Mouse (Mus musculus): Measurements from ENCODE around the gene March8.
"Not testable (repeated sequence)": the region's sequence is repeated elsewhere in the genome, so short reads cannot be mapped to it uniquely, and the experiment has no call there.

March8 gene

DNA sequence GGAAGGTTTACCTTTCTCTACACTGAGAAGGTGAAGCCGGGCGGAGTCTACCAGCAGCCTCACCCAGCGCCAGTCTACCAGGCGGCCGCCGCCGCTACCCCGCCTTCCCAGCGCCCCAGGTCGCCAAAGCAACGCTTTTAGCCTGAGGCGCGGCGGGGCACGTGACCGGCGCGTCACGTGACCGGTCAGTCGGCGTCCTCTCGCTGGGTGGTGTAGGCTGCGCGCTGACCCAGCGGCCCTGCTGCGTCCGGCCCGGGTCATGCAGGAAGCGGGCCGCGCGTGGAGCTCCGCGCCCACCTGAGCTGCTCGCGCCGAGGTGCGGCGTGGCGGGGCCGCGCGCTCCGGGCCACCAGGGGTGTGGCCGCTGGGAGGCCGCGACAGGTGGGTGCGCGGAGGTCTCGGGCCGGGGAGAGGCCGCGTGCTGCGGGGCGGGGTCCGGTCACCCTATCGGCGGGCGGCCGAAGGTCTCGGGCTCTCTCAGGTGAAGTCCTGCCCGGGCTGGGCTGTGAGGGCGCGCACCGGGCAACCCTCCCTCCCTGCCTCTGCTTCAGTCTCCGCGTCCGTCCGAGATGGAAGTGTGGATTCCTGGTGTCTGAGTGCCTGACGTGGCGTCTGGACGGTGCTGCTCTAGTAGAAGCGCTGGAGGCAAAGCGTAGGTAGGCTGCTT, at the start of gene March8:
March8 (plus strand) TSS at position 190 of the 667 bp plus-strand sequence.
- DNase-seq, result peak; percentile 96

DNA sequence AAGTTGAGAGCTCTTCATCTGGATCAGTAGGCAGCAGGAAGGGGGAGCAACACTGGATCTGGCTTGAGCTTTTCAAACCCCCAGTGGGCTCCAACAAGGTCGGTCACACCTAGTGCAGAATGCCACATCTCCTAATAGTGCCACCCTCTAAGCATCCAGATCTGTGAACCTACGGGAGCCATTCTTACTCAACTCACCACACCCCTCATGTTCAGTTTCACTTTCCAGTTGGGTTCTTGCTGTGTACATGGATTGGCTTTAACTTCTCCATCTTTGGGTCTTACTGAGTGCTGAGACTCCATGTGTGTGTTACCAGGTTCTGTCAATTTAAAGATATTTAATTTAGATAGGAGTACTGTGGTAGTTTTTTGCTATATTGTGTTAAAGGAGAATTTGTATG, 26.4 kb upstream of the March8 start:
- DNase-seq, result no peak

DNA sequence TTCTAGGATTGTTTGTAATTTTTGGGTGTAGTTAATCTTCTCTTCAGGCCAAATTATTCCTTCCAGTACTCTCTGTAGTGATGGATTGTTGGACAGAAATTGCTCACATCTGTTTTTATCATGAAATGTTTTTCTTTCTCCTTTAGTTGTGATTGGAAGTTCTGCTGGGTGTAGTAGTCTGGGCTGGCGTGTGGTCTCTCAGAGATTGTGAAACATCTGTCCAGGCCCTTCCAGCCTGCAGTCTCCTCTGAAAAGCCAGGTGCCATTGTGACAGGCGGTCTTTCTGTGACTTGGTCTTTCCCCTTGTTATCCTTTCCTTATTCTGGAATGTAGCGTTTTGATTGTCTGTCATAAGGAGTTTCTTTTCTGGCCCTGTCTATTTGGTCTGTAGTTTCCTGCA, 18.6 kb upstream of the March8 start:
- DNase-seq, result no peak

DNA sequence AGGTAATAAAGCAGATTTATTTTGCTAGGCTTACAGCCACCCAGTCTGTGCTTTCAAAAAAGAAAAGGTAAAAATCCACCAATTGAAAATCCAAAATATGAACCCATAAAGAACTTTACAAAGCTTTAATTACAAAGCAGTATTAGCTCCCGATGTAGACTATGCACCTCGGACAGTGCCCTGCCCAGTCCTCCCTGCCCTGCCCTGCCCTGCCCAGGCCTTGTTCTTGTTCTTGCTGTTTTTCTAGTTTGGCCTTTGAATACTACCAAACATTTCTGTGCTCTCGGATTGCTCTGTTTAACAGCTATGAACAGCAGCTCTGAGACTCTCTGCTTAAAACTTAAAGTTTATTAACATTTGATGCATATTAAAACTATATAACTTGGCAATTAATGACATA, 11.2 kb upstream of the March8 start:
- DNase-seq, result no peak

DNA sequence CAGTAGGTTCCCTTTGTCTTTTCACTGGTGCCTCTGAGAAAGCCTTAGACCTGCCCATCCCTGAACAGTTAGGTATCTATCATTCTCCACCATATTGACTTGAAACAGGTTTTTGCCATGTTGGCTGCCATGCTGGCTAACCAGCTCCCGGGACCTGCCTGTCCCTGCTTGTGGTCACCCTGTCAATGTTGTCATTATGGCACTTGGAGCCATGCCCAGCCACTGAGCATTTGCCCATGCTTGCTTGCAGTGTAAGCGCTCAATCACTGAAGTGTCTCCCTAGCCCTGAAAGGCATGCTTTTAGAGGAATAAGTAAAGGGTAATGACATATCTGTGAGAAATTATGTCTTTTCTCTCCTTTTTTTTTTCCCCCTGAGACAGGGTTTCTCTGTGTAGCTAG, 6.4 kb upstream of the March8 start:
- DNase-seq, result no peak

DNA sequence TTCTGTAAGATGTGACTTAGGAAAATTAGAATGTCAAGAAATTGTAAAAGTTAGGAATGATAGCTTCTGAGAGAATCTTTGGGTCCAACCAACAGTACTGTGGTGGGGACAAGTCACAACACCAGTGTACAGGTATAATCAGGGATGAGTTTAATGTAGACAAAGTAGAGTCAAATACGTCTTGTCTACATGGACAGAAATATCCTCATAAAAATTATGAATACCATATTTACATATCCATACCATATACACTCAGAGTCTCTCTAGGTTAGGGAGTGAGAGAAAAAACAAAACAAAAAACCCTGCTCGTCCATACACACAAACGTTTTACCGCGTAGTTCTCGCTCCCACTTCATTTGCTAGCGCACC, 374 bp upstream of the March8 start:
- no peak for DNase-seq

DNA sequence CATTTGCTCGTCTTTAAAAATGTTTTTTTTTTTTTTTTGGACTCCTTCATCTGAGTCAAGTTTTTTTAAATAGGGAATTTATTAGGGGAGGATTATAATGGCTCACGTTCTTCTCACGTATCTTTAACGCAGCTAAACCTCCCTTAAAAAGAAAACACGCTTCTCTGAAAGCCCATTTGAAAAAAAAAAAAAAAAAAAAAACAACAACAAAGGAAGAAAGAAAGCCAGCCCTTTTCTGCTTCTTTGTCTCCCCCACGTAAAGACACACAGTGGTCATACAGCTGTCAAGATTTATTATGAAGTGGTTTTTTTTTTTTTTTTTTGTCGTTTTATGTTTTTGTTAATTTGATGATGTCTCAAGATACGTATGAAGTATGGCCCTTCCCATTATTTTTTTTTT, 696 bp downstream of the March8 start:
- no peak for DNase-seq

DNA sequence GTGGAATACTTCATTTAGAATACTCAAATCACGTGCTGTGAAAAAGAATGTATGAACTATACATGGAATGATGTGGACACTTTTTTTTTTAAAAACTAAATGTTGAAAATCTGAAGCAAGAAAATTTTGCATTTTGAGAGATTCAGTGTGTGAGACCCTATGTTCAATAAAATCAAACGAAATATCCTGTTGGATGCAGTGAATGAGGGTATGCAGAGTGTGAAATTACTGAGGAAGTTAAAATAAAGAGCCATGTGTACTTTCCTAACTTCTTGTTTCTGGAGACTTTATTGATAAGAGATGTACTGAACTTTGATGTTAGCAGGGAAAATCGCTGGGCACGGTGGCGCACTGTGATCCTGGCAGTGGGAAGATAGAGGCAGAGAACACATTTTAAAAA, 1.3 kb downstream of the March8 start:
- peak; percentile 46 for DNase-seq

DNA sequence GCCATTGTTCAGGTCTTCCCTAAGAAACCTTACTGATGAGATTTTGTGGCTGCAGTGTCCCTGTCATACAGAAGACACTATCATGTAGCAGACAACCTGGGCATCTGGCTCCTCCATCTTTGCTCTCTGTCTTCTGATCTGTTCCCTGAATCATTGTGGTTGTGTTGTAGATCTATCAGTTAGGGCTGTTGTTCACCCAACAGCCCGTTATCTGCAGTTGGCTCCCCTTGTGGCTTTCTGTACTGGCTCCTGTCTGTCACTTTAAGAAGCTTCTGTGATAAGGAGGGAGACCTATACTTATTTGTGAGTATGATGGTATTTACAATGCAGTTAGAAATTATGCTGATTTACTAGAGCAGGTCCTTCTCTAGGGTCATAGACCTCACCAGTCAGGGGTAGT, 2.7 kb downstream of the March8 start:
- peak; percentile 29 for DNase-seq

DNA sequence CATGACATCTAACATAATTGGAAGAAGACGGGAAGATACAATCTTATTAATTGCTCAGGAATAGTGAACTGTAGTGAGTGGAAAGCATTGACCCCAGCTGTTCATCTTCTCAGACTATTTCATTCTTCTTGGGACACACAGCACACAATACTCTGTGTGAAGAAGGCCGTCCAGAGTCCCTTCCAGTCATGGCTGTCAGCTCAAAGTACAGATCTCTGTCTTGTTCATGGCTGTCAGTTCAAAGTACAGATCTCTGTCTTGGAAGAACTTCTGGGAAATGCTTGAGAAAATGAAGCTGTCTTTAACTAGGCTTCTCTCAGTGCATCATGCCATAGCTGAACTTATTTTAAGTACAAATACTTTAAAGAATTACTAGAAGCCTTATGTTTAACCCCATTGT, 10.1 kb downstream of the March8 start:
- DNase-seq, result no peak

DNA sequence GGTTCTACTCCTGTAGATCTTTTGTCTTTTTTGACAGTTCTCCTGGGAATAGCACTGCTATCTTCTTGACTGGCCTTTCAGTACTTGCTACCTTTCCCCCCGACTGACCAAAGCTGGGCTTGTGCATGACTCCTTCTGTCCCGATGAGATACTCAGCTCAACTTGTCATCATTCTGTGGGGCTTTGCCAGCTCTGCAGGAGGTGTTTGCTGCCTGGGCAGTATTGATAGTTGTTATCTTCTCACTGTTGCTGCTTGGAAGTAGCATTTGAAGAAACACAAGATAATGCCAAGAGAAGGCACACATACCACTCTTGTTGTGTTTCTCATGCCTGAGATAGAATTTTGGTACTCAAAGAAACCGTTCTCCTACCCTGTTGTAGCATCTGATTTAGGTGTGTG, 12.2 kb downstream of the March8 start:
- peak; percentile 87 for DNase-seq

DNA sequence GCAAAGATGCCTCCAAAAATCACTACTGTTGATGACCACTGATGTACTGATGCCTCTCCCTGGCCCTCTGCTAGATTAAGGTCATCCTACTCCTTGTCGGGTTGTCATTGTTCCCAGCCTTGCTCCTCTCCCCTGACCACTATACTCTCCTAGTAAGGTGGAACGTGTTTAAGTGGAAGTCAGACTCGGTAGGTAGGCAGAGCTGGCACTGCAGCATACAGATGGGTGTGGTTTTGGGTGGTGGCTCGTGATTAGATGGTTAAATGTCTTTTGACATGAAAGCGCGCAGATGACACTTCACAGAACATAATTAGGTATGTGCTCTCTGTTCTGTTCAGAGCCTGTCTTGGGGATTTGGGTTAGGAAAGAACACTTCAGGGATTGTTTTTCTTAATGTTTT, 12.8 kb downstream of the March8 start:
- peak; percentile 83 for DNase-seq

DNA sequence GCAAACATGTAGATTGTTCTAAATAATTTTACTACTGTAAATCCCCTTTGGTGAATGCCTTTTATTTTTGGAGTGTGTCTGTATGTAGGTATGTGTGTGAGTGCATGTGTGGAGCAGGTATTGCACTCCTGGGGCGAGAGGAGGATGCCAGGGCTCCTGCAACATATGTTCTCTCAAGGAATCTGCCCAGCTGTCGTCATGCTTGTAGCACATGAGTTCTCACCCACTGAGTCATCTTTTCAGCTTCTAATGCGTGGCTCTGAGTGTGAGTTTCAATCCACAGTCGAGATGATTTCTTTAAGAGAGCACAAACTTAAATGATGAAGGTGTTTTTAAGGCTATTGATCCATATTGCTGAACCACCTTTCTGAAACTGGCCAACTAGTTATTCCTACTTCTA, 13.7 kb downstream of the March8 start:
- DNase-seq, result peak; percentile 57

DNA sequence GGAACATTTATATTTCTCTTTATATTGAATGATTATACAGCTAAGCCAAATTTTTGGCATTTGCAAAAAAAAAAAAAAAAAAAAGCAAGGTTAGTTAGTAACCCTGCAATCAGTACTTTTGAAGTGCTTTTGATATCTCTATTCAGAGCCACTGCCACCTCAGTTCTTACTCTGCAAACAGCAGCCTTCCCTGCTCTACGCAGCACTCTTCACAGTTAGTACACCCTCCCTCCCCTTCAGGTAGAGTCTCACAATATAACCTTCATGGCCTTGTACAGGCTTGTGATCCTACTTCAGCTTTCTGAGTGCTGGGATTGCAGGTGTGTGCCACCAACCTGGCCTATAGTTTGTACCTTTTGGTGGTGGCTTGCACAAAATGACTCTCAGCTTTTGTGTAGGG, 15.6 kb downstream of the March8 start:
- no peak for DNase-seq

DNA sequence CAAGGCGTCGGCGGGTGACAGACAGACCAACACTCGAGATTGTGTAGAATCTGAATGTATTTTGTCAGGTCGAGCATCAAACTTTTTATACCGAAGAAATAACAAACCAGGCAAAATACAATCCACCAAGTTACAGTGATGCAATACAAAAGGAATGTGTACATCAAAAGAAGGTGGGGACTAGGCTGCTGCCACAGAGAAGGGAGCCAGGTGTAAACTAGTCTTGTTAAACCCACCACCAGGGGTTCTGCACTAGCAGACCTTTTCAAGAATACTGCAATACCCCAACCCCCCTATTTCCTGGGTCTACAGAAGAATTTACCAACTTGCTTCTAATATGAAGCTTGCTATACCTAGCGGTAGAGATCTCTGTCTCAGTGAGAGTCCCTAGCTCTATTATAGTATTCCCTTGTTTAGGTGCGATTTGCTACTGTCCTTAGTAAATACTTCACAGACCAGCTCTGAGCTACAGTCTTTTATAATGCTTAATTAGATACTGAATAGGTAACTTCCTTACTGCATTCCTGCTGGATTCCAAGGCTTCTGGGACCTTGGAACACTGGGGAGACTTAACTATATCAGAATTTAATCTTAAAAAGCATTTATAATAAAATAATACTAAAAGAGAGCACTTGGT, 18.6 kb downstream of the March8 start:
- DNase-seq, result not testable (repeated sequence)

DNA sequence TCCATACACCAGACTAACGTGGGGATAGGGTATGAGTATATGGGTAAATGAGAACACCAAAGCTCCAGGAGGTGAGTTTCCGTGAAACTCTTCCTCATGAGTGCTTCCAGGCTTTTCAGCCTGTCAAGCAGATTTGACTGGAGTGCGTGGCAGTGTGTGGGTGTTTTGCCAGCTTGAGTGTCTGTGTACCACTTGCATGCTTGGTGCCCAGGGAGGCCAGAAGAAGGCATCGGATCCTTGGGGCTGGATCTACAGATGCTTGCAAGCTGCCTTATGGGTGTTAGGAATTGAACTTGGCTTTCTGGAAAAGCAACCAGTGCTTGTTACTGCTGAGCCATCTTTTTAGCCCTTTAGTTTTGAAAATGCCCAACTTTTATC, 19.1 kb downstream of the March8 start:
- no peak for DNase-seq

DNA sequence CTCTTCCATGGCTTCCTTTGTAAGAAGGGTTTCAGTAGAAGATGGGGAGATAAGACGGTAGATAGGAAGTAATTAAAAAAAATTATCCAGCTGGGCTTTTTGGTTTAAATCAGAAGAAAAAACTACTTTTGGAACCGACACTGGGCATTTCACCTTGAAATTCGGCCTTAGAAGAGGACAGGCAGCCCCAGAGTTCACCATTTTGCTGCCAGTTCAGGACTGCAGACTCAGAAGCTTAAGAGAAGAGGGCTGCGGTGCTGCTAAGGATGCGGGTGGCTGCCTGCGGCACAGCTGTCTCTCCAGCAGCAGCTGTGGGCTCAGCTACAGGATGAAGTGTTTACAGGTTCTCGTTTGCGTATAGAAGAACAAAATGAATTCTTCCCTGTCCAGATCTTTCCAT, 20.2 kb downstream of the March8 start:
- DNase-seq, result no peak

DNA sequence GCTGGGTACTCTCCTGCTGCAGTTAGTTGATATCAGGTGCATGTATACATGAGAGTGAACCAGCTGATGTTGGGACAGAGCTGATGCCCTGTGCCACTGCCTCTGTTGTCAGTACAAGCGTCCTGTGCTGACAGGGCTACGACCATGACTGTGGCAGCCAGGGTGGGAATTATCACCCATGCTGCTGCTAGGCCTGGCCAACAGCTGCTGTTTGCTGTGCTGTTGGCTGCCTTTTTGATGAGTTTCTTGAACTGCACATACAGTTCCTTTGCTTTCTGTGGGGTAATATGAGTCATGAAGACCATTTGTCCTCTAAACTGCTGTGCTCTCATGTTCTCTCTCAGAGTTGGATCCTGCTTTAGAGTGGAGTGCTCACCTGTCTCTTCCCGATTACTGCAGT, 21.4 kb downstream of the March8 start:
- no peak for DNase-seq

DNA sequence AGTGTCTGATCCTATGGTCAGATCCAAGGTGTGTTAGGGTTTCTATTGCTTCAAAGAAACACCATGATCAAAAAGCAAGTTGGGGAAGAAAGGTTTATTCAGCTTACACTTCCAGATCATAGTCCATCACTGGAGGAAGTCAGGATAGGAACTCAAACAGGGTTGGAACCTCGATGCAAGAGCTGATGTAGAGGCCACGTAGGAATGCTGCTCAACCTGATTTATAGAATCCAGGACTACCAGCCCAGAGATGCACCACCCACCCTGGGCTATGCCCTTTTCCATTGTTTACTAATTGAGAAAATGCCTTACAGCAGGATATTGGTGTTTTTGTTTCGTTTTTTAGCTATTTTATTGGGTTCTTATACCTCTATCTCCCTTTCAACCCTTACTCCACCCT, 23.6 kb downstream of the March8 start:
- no peak for DNase-seq

DNA sequence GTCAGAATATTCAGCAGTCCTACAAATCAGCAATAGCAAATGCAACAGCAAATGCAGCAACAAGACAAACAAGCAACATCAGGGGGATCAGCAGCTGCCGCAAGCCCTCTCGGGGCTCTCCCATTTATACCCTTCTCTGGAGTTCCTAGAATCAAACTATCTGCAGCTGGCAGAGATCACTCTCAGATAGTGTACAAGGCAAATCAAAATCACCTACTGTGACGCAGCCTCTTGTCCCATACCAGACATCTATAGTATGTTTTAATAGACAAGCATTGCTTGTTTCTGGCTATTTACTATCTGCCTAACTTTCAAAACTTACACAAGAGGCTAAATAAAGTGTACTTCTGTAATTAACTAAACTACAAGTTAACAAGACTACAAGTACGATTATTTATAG, 24.2 kb downstream of the March8 start:
- no peak for DNase-seq

DNA sequence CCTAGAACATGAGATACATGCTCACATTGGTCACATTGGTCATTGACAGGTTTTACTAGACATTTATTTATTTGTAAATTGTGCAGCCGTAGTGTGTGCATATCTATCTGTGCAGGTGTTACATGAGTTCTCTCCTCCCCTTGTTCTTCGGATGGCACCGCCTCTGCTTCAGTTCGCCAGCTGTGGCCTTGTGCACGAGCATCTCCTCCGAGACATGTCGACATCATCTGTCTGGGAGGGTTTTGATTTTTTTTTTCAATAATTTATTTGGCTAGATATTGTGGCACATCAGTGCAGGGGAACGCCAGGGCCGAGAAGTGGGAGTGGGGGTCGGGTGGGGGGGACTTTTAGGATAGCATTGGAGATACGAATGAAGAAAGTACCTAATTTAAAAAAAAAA, 30.1 kb downstream of the March8 start:
- DNase-seq, result no peak

DNA sequence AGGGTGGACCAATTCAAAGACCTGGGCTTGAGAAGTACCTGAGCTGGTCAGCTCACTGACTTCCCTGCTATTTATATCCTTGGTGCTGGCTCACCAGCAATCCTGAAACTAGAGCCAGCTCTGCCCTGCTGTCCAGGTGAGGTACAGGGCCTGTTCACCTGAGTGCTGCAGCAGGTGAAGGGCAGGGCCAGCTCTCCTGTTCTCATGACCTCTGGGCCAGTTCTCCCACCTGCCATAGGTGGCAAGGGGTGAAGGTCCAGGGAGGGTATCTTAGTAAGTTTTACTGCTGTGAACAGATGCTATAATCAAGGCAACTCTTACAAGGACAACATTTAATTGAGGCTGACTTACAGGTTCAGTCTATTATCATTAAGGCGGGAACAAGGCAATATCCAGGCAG, 32.0 kb downstream of the March8 start:
- no peak for DNase-seq

DNA sequence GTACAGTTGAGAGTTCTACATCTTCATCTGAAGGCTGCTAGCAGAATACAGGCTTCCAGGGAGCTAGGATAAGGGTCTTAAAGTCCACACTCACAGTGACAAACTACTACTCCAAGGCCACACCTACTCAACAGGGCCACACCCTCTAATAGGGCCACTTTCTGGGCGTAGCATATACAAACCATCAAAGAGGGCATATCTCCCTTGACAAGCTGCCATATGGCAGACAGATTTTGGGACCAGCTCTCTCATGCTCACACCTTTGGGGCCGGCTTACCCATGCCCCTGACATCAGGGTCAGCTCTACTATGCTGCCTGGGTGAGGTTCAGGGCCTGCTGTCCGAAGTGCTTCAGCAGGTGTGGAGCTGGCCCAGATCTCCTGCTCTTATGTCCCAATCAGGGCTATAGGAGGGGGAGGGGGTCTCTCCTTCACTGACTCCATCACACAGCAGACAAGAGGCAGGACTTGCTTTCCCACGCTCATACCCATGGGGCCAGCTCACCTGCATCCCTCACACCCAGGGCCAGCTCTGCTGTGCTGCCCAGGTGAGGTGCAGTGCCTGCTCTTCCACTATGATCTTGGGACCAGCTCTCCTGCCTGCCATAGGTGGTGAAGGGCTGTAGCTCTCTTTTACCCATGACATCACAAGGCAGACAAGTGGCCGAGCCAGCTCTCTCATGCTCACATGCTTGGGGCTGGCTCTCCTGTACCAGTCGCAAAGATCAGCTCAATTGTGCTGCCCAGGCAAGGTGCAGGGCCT, 32.6 kb downstream of the March8 start:
- DNase-seq, result peak; percentile 79

DNA sequence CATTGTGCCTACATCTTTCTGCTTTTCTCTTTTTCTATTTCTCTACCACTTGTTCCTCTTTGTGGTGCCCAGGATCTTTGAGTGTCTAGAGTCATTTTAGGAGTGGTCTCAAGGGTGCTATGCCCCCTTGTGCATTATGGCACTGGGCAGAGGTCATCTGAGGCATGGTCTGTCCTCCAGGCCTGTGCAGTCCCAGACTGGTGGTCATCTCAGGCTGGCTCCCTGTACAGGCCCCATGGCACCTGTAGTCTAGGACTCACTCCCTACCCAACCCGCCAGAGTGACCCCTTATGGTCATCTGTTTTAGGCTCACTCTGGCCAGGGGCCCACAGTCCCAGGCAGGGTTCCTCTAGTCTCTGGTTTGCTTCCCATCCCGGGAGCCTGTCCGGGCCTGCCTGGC, 33.7 kb downstream of the March8 start:
- DNase-seq, result no peak
